Mouse (Mus musculus) erythroblast, embryonic 14.5 days (primary cell): ENCODE data around the gene Angptl6. TPM values are rescaled to one million over a fixed set of nuclear protein-coding genes. Genes with fewer than 3 reads are reported as not detected.

ENCODE experiments used
- H3K27me3 ChIP-seq: 2 replicates; pipeline ENCODE4 v1.6.1; 2012; ENCODE audit warnings: inconsistent platforms; ENCODE audit not compliant: control insufficient read depth
- H3K36me3 ChIP-seq: 2 replicates; pipeline ENCODE4 v1.6.1; 2012; ENCODE audit warnings: mild to moderate bottlenecking, inconsistent platforms; ENCODE audit not compliant: control insufficient read depth
- H3K4me1 ChIP-seq: 2 replicates; pipeline ENCODE4 v1.6.1; 2012; ENCODE audit warnings: inconsistent platforms; ENCODE audit not compliant: control insufficient read depth
- H3K4me3 ChIP-seq: replicated peaks from 2 replicates; pipeline ENCODE3; 2012; ENCODE audit warnings: moderate library complexity, mild to moderate bottlenecking, inconsistent platforms
- H3K9me3 ChIP-seq: 2 replicates; pipeline ENCODE4 v1.6.1; 2012; ENCODE audit warnings: low read length, inconsistent platforms, mixed read lengths; ENCODE audit not compliant: control insufficient read depth
- GATA1 ChIP-seq: IDR thresholded peaks from 2 replicates; pipeline ENCODE4 v1.6.1; 2012; ENCODE audit warnings: low read length, inconsistent platforms, mixed read lengths
- TAL1 ChIP-seq: IDR thresholded peaks from 3 replicates; pipeline ENCODE4 v1.6.1; 2012; ENCODE audit warnings: low read length, inconsistent platforms, mixed read lengths
- polyA plus RNA-seq: library from polyadenylated mRNA; stranded (reverse); fragments of >175 nt; gene quantifications from 2 replicates; pipeline ENCODE4 v1.2.3, GENCODE M21; 2012

The Angptl6 gene
- polyA plus RNA-seq, 1 experiment, result 0.19 TPM

GRCm38 (mm10) chr9:20895382-20895781, 15.9 kb upstream of the Angptl6 start:
- Histone ChIP-seq H3K36me3 (peaks cover 74% of the 10 kb centered on the region), H3K4me3 (no peak overlapping the region), H3K27me3 (no peaks in the 10 kb centered on the region), H3K9me3 (no peaks in the 10 kb centered on the region), H3K4me1 (peaks cover 62% of the 10 kb centered on the region)
- no peak for TF ChIP-seq GATA1
- no peak for TF ChIP-seq TAL1

GRCm38 (mm10) chr9:20894629-20895028, 15.1 kb upstream of the Angptl6 start:
- Histone ChIP-seq H3K27me3 (no peaks in the 10 kb centered on the region), H3K9me3 (no peaks in the 10 kb centered on the region), H3K36me3 (peaks cover 81% of the 10 kb centered on the region), H3K4me3 (no peak overlapping the region), H3K4me1 (peaks cover 70% of the 10 kb centered on the region)
- TF ChIP-seq GATA1, result no peak
- no peak for TF ChIP-seq TAL1

GRCm38 (mm10) chr9:20893590-20894343, 14.2 kb upstream of the Angptl6 start:
- Histone ChIP-seq H3K9me3 (no peaks in the 10 kb centered on the region), H3K4me3 (no peak overlapping the region), H3K27me3 (no peaks in the 10 kb centered on the region), H3K4me1 (peaks cover 72% of the 10 kb centered on the region), H3K36me3 (peaks cover 86% of the 10 kb centered on the region)
- TF ChIP-seq GATA1, result no peak
- no peak for TF ChIP-seq TAL1

- no peak overlapping the region for H3K4me3 ChIP-seq
- peaks cover 86% of the 10 kb centered on the region for H3K36me3 ChIP-seq
- TF ChIP-seq TAL1, result no peak
- no peak for TF ChIP-seq GATA1
- H3K27me3 ChIP-seq, result no peaks in the 10 kb centered on the region
- H3K4me1 ChIP-seq, result peaks cover 74% of the 10 kb centered on the region
- H3K9me3 ChIP-seq, result no peaks in the 10 kb centered on the region
Measured at GRCm38 (mm10) chr9:20893069-20893468, 13.5 kb upstream of the Angptl6 start.

- no peaks in the 10 kb centered on the region for H3K9me3 ChIP-seq
- TF ChIP-seq GATA1 (no peak), TAL1 (no peak)
- no peaks in the 10 kb centered on the region for H3K27me3 ChIP-seq
- peaks cover 70% of the 10 kb centered on the region for H3K4me1 ChIP-seq
- H3K4me3 ChIP-seq, result no peak overlapping the region
- peaks cover 80% of the 10 kb centered on the region for H3K36me3 ChIP-seq
Measured at GRCm38 (mm10) chr9:20892104-20892653, 12.7 kb upstream of the Angptl6 start.

GRCm38 (mm10) chr9:20891339-20892103, 12.0 kb upstream of the Angptl6 start:
- Histone ChIP-seq H3K36me3 (peaks cover 73% of the 10 kb centered on the region), H3K9me3 (no peaks in the 10 kb centered on the region), H3K4me1 (peaks cover 68% of the 10 kb centered on the region), H3K27me3 (no peaks in the 10 kb centered on the region), H3K4me3 (no peak overlapping the region)
- TF ChIP-seq TAL1 (no peak), GATA1 (no peak)

- H3K9me3 ChIP-seq, result no peaks in the 10 kb centered on the region
- peak overlapping the region; percentile 68 for H3K4me3 ChIP-seq
- H3K36me3 ChIP-seq, result peaks cover 62% of the 10 kb centered on the region
- no peaks in the 10 kb centered on the region for H3K27me3 ChIP-seq
- H3K4me1 ChIP-seq, result peaks cover 59% of the 10 kb centered on the region
- no peak for TF ChIP-seq GATA1
- TF ChIP-seq TAL1, result no peak
Measured at GRCm38 (mm10) chr9:20890411-20890810, 10.9 kb upstream of the Angptl6 start.

GRCm38 (mm10) chr9:20889185-20890141, 9.9 kb upstream of the Angptl6 start:
- peaks cover 53% of the 10 kb centered on the region for H3K36me3 ChIP-seq
- H3K27me3 ChIP-seq, result no peaks in the 10 kb centered on the region
- peaks cover 5% of the 10 kb centered on the region; the same call in 1 of the 2 replicates for H3K9me3 ChIP-seq
- peaks cover 56% of the 10 kb centered on the region for H3K4me1 ChIP-seq
- TF ChIP-seq TAL1 (peak; percentile 58; the same call in 2 of the 3 replicates), GATA1 (no peak)
- H3K4me3 ChIP-seq, result peak overlapping the region; percentile 68
